Comparison of ENCODE assay signal across 8 mouse cellular contexts in the genomic region with DNA sequence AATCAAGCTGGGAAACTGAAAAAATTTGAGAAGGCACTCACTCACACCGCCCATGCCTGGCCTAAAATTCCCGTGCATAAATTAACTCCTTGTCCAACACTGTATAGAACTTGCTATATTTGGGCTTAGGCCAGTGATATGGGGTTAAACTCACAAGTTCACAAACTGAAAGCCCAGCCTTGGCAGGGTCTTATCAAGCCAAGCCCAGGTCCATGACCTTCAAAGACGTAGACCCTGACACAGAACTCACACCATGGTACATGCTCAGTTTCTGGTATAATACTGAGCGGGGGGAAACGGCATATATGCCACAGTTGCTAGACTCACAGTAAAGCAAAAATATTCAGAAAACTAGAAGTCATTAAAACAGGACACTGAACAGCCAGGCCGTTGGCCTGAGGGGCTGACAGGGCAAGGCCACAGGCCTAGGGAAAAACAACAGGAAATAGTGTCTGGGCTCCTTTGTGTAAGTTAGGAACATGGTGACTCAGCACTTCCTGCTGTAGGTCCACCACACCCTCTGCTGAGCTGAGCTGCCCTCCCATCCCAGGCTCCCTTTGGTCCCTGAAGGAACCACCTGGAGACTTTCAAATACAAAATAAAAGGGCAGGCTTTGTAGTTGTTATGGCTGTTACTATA. TPM values are rescaled to one million over a fixed set of nuclear protein-coding genes. Genes with fewer than 3 reads are reported as not detected.
A peak's percentile ranks its signal among the peaks of the same experiment; 100 is the strongest.
DNase-seq lines count a peak whose midpoint lies in the region; TF ChIP-seq lines count a peak whose summit lies in the region.

No protein-coding gene starts in this region.

- no peak for TF ChIP-seq RAD21 in MEL (IDR thresholded peaks at IDR 0.05; ENCODE audit: low read depth, low read length)

- H3K4me3 ChIP-seq in MEL (ENCODE audit: control insufficient read depth in 1 of 2, insufficient read depth in 1 of 2, low read depth in 2 of 2, low read length in 2 of 2) = peak overlapping the region; percentile 0 to 45; a peak in 1 of 4 replicates
- H3K4me3 ChIP-seq in heart, embryonic 10.5 days = no peak overlapping the region
- peak overlapping the region; percentile 48 for H3K4me3 ChIP-seq in megakaryocyte, embryonic 14.5 days (replicated peaks)

- WGBS in heart, embryonic 10.5 days = 64% methylated on average over 6 of the region's 6 CpGs

- H3K4me1 ChIP-seq in MEL (ENCODE audit: control insufficient read depth in 1 of 2, insufficient read depth in 2 of 2, low read length in 2 of 2) = peaks cover 14 to 22% of the 10 kb centered on the region in 2 experiments
- H3K4me1 ChIP-seq in heart, embryonic 10.5 days = peaks cover 9% of the 10 kb centered on the region
- H3K4me1 ChIP-seq in megakaryocyte, embryonic 14.5 days = peaks cover 41% of the 10 kb centered on the region

- H3K9ac ChIP-seq in MEL (ENCODE audit: control insufficient read depth, low read depth, low read length, poor library complexity, severe bottlenecking) = peak overlapping the region; percentile 69

- H3K36me3 ChIP-seq in MEL (ENCODE audit: control insufficient read depth in 1 of 2, insufficient read depth in 2 of 2, low read length in 2 of 2) = peaks cover 0 to 20% of the 10 kb centered on the region in 2 experiments; a peak in 2 of 4 replicates
- H3K36me3 ChIP-seq in heart, embryonic 10.5 days = no peaks in the 10 kb centered on the region
- H3K36me3 ChIP-seq in megakaryocyte, embryonic 14.5 days (replicated peaks; ENCODE audit: low read length) = no peaks in the 10 kb centered on the region

- H3K79me2 ChIP-seq in MEL (ENCODE audit: control insufficient read depth, insufficient read depth, low read length, poor library complexity) = no peaks in the 10 kb centered on the region

- H3K9me3 ChIP-seq in MEL (replicated peaks; ENCODE audit: insufficient read depth, low read length) = no peaks in the 10 kb centered on the region
- H3K9me3 ChIP-seq in heart, embryonic 10.5 days = no peaks in the 10 kb centered on the region
- no peaks in the 10 kb centered on the region for H3K9me3 ChIP-seq in megakaryocyte, embryonic 14.5 days

- TF ChIP-seq EP300 in MEL (IDR thresholded peaks at IDR 0.05; ENCODE audit: low read depth in 1 of 2, low read length in 2 of 2) = no peak; a peak in 2 of 4 replicates

- TF ChIP-seq CTCF in MEL (IDR thresholded peaks at IDR 0.05 in 2 of 3, conservative IDR thresholded peaks at IDR 0.05 in 1 of 3; ENCODE audit: control insufficient read depth in 1 of 3, insufficient read depth in 1 of 3, low read depth in 2 of 3, low read length in 3 of 3, poor library complexity in 1 of 3, severe bottlenecking in 1 of 3) = no peak

- peak; percentile 26 for DNase-seq in adrenal gland, postnatal 10 days
- DNase-seq in adrenal gland, postnatal 4 days (ENCODE audit: low spot score in 2 of 2) = no peak
- DNase-seq in MEL (ENCODE audit: low read depth, low spot score) = peak; percentile 89
- DNase-seq in heart, embryonic 10.5 days (ENCODE audit: low spot score) = peak; percentile 83
- peak; percentile 70 for DNase-seq in kidney, postnatal 14 days
- DNase-seq in right cerebral cortex, postnatal 10 days (ENCODE audit: low spot score in 2 of 2) = no peak
- no peak for DNase-seq in left cerebral cortex, adult 18-20 months (ENCODE audit: low spot score in 2 of 2)

- peak overlapping the region; percentile 92 for H3K27ac ChIP-seq in MEL (ENCODE audit: control insufficient read depth, low read depth, low read length)
- peak overlapping the region; percentile 76 for H3K27ac ChIP-seq in heart, embryonic 10.5 days

- TF ChIP-seq POLR2A in MEL (IDR thresholded peaks at IDR 0.05; ENCODE audit: control insufficient read depth in 1 of 2, insufficient read depth in 1 of 2, low read depth in 1 of 2, low read length in 2 of 2, poor library complexity in 1 of 2) = peak in 1 of 2 experiments; percentile 34; a peak in 1 of 4 replicates

- H3K27me3 ChIP-seq in MEL (ENCODE audit: control insufficient read depth in 1 of 2, insufficient read depth in 2 of 2, low read length in 2 of 2) = no peaks in the 10 kb centered on the region
- H3K27me3 ChIP-seq in heart, embryonic 10.5 days (ENCODE audit: insufficient read depth, poor library complexity, severe bottlenecking) = no peaks in the 10 kb centered on the region
- no peaks in the 10 kb centered on the region for H3K27me3 ChIP-seq in megakaryocyte, embryonic 14.5 days (replicated peaks)

TF ChIP-seq in MEL, 35 proteins besides CTCF, POLR2A, EP300 and RAD21:
- TF ChIP-seq ZC3H11A (IDR thresholded peaks at IDR 0.05; ENCODE audit: low read depth, low read length) (no peak), TBP (IDR thresholded peaks at IDR 0.05; ENCODE audit: low read depth, low read length) (peak; percentile 62; the same call in 1 of the 2 replicates), ZNF384 (IDR thresholded peaks at IDR 0.05; ENCODE audit: low read depth, low read length) (peak; percentile 15; the same call in 1 of the 2 replicates), MYC (IDR thresholded peaks at IDR 0.05; ENCODE audit: low read depth, low read length) (no peak), USF1 (IDR thresholded peaks at IDR 0.05; ENCODE audit: low read depth, low read length) (no peak), TAL1 (IDR thresholded peaks at IDR 0.05; ENCODE audit: low read length) (0 out of 2 replicates have a peak, but pooled peaks have one; percentile 29), GABPA (IDR thresholded peaks at IDR 0.05; ENCODE audit: low read depth, low read length) (peak; percentile 76; the same call in 1 of the 2 replicates), NRF1 (IDR thresholded peaks at IDR 0.05; ENCODE audit: insufficient read depth, low read depth, low read length, poor library complexity, severe bottlenecking) (no peak), ELF1 (IDR thresholded peaks at IDR 0.05; ENCODE audit: low read depth, low read length) (0 out of 2 replicates have a peak, but pooled peaks have one; percentile 14), MAFK (IDR thresholded peaks at IDR 0.05; ENCODE audit: borderline replicate concordance, low read depth, low read length) (peak; percentile 95), POLR2AphosphoS5 (IDR thresholded peaks at IDR 0.05; ENCODE audit: borderline replicate concordance, low read depth, low read length) (no peak), MXI1 (IDR thresholded peaks at IDR 0.05; ENCODE audit: low read depth, low read length) (no peak), USF2 (IDR thresholded peaks at IDR 0.05; ENCODE audit: borderline replicate concordance in 1 of 2, insufficient read depth in 1 of 2, low read depth in 1 of 2, low read length in 2 of 2) (no peak), CHD1 (IDR thresholded peaks at IDR 0.05; ENCODE audit: low read depth, low read length) (no peak), NELFE (IDR thresholded peaks at IDR 0.05; ENCODE audit: low read depth, low read length) (0 out of 2 replicates have a peak, but pooled peaks have one; percentile 26), TCF12 (IDR thresholded peaks at IDR 0.05; ENCODE audit: low read depth, low read length) (no peak; the same call in 1 of the 2 replicates), JUND (IDR thresholded peaks at IDR 0.05; ENCODE audit: low read depth, low read length) (no peak), HCFC1 (IDR thresholded peaks at IDR 0.05; ENCODE audit: low read depth, low read length) (peak; percentile 61; the same call in 1 of the 2 replicates), SIN3A (IDR thresholded peaks at IDR 0.05; ENCODE audit: low read length) (peak; percentile 34; the same call in 1 of the 2 replicates), POLR2AphosphoS2 (IDR thresholded peaks at IDR 0.05; ENCODE audit: low read length) (no peak), ETS1 (IDR thresholded peaks at IDR 0.05; ENCODE audit: low read depth, low read length) (peak; percentile 60; the same call in 1 of the 2 replicates)

RNA-seq across cellular contexts. Expression of a gene that starts 12.3 kb away (rescaled TPM):
- 10 to 100 TPM in 1 of 2 experiments, 1 to 10 TPM in 1; 7.3 to 10.2 TPM for total RNA-seq in adrenal gland, postnatal 10 days (2021)
- total RNA-seq in adrenal gland, postnatal 4 days (2021) = 1 to 10 TPM; 7.3 TPM
- 2.0 and 3.2 TPM in 2 replicates for total RNA-seq in MEL (2012; rRNA removed)
- polyA plus RNA-seq in MEL (2012; ENCODE audit: insufficient read depth in 1 of 2, insufficient read length in 2 of 2, low read depth in 1 of 2, low replicate concordance in 2 of 2, missing spikeins in 1 of 2) = 1 to 10 TPM in 1 of 2 experiments, not detected in 1; 2.7 TPM
- 0.11 and 0.23 TPM in 2 replicates for polyA plus RNA-seq in heart, embryonic 10.5 days (2016; fragmentation: Nextera tagmentation; extraction: Ambion mirVana)
- 0.32 TPM in 1 of 2 replicates, not detected in the other for polyA plus RNA-seq in megakaryocyte, embryonic 14.5 days (2012; ENCODE audit: insufficient read depth, low replicate concordance)
- 10 to 100 TPM; 19.6 to 23.7 TPM for total RNA-seq in left cerebral cortex, adult 18-20 months (2021)

Comparison
In these comparisons a context has a peak if more than half of its experiments do, and no peak if none do; other contexts are left out.
1. DNase-seq: peak in adrenal gland, postnatal 10 days (single experiment), MEL (single experiment), heart, embryonic 10.5 days (single experiment) and kidney, postnatal 14 days (single experiment); none in adrenal gland, postnatal 4 days (0 of 2), right cerebral cortex, postnatal 10 days (0 of 2) and left cerebral cortex, adult 18-20 months (0 of 2).